Mouse (Mus musculus) lung, embryonic 14.5 days (tissue): ENCODE results near the gene Slc46a2. TPM values are rescaled to one million over a fixed set of nuclear protein-coding genes. Genes with fewer than 3 reads are reported as not detected.

Experiments
- ATAC-seq: fragments of 200-750 bp; cut with Nextera tagmentation; 2 replicates; pipeline ENCODE4 v1.8.0; 2017; ENCODE audit warnings: mild to moderate bottlenecking, moderate TSS enrichment, moderate library complexity; ENCODE audit not compliant: insufficient read depth
- DNase-seq: peaks from one replicate; pipeline ENCODE4 v3.0.0-alpha.2; 2015
- H3K27ac ChIP-seq: fragments of 300-500 bp; sonication (generic); 2 replicates; pipeline ENCODE4 v1.5.1; 2014; ENCODE audit warnings: low read depth, mild to moderate bottlenecking, moderate library complexity
- H3K27me3 ChIP-seq: fragments of 300-500 bp; sonication (generic); 2 replicates; pipeline ENCODE4 v1.6.1; 2014; ENCODE audit warnings: low read length, control low read depth; ENCODE audit not compliant: insufficient read depth
- H3K36me3 ChIP-seq: fragments of 300-500 bp; sonication (generic); 2 replicates; pipeline ENCODE4 v1.6.1; 2014; ENCODE audit warnings: control low read depth; ENCODE audit not compliant: insufficient read depth
- H3K4me1 ChIP-seq: fragments of 300-500 bp; sonication (generic); 2 replicates; pipeline ENCODE4 v1.6.1; 2014; ENCODE audit warnings: antibody characterized with exemption, control low read depth; ENCODE audit not compliant: insufficient read depth
- H3K4me2 ChIP-seq: fragments of 300-500 bp; sonication (generic); 2 replicates; pipeline ENCODE4 v1.6.1; 2014; ENCODE audit warnings: mild to moderate bottlenecking
- H3K4me3 ChIP-seq: fragments of 300-500 bp; sonication (generic); 2 replicates; pipeline ENCODE4 v1.5.1; 2014; ENCODE audit warnings: low read depth, low read length
- H3K9ac ChIP-seq: fragments of 300-500 bp; sonication (generic); 2 replicates; pipeline ENCODE4 v1.6.1; 2014
- H3K9me3 ChIP-seq: fragments of 300-500 bp; sonication (generic); 2 replicates; pipeline ENCODE4 v1.6.1; 2016; ENCODE audit warnings: low read depth, low read length, control low read depth
- CTCF ChIP-seq: IDR thresholded peaks from 2 replicates; pipeline ENCODE4 v1.5.1; 2016; ENCODE audit warnings: antibody characterized with exemption, low read depth
- WGBS: fragments of 180-500 bp; shearing (Covaris S2); extraction: QIAGEN DNeasy Blood & Tissue Kit; methylation state at CpG from one replicate; pipeline ENCODE4 v1.1.7; 2014; 5-methylcytosine and 5-hydroxymethylcytosine counted together
- polyA plus RNA-seq: library from polyadenylated mRNA; unstranded; fragments of >200 nt; fragmentation: Nextera tagmentation; extraction: Ambion mirVana; gene quantifications from 2 replicates; pipeline ENCODE4 v1.2.1, GENCODE M21; 2014

The Slc46a2 gene
- polyA plus RNA-seq, 1 experiment from 2014 or later = 0.12 TPM

DNA sequence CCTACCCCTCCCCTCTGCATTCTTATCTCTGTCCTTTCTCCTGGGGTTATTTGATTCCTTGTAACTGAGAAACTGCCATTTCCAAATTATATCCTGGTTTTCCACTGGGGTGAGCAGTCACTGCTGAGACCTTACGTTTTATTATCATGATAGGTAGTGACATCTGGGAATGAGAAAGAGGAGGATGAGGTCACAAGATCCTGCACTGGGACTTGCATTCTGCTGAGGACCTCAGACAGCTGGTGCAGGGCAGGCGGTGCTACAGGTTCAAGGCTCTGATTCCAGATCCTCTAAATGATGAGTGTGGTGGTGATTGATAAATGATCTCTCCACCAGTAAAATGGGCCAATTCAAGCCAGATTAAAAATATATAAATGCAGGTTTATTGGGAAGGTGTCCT lies 54.4 kb downstream of the Slc46a2 start:
- no peak for DNase-seq
- Histone ChIP-seq H3K27me3 (no peaks in the 10 kb centered on the region), H3K9me3 (no peaks in the 10 kb centered on the region), H3K36me3 (no peaks in the 10 kb centered on the region; the same call in 1 of the 2 replicates), H3K4me1 (peaks cover 4% of the 10 kb centered on the region; the same call in 1 of the 2 replicates), H3K9ac (no peak overlapping the region), H3K27ac (0 out of 2 replicates have a peak overlapping the region, but pooled peaks have one; percentile 64), H3K4me2 (no peak overlapping the region), H3K4me3 (no peak overlapping the region)
- no peak for TF ChIP-seq CTCF
- ATAC-seq = no peak
- 42% methylated on average over 2 of the region's 2 CpGs for WGBS

GRCm38 (mm10) chr4:59859693-59860425 lies 55.0 kb downstream of the Slc46a2 start:
- Histone ChIP-seq H3K4me2 (no peak overlapping the region), H3K27ac (peak overlapping the region; percentile 64; the same call in 1 of the 2 replicates), H3K9ac (no peak overlapping the region), H3K9me3 (no peaks in the 10 kb centered on the region), H3K4me3 (no peak overlapping the region), H3K4me1 (peaks cover 4% of the 10 kb centered on the region; the same call in 1 of the 2 replicates), H3K27me3 (no peaks in the 10 kb centered on the region), H3K36me3 (no peaks in the 10 kb centered on the region; the same call in 1 of the 2 replicates)
- DNase-seq (peak; percentile 64), ATAC-seq (peak; percentile 89)
- 51% methylated on average over 16 of the region's 16 CpGs for WGBS
- TF ChIP-seq CTCF = no peak

Other genes starting within 250 kb of the Slc46a2 start
- 60.7 and 64.7 TPM in 2 replicates for gene Inip, start 113.5 kb downstream of the Slc46a2 start, polyA plus RNA-seq
- gene Snx30, start 109.2 kb downstream of the Slc46a2 start, polyA plus RNA-seq = 9.8 and 10.6 TPM in 2 replicates
- not detected in 2 replicates for gene Mup4, start 45.7 kb upstream of the Slc46a2 start, polyA plus RNA-seq
- gene Mup6, start 49.2 kb upstream of the Slc46a2 start, polyA plus RNA-seq = not detected in 2 replicates
- not detected in 2 replicates for gene Mup7, start 155.4 kb upstream of the Slc46a2 start, polyA plus RNA-seq
- gene Mup2, start 239.2 kb upstream of the Slc46a2 start, polyA plus RNA-seq = not detected in 2 replicates